Mouse (Mus musculus): ENCODE results near the gene Bbof1. TPM values are rescaled to one million over a fixed set of nuclear protein-coding genes. Genes with fewer than 3 reads are reported as not detected.
A peak's percentile ranks its signal among the peaks of the same experiment; 100 is the strongest.

Gene Bbof1
- polyA plus RNA-seq, 1 experiment from 2014 or later, result 0.48 TPM

GRCm38 (mm10) chr12:84442526-84442925 is 33.7 kb downstream of the Bbof1 start:
- Histone ChIP-seq H3K4me1 (ENCODE audit: control insufficient read depth, insufficient read depth, low read length) (no peaks in the 10 kb centered on the region), H3K4me2 (ENCODE audit: low read depth, severe bottlenecking) (no peak overlapping the region), H3K36me3 (ENCODE audit: control insufficient read depth, insufficient read depth, low read length) (no peaks in the 10 kb centered on the region), H3K9ac (ENCODE audit: low read length) (no peak overlapping the region), H3K4me3 (ENCODE audit: low read depth, low read length) (no peak overlapping the region), H3K27ac (replicated peaks; ENCODE audit: low read depth, low read length) (no peak overlapping the region), H3K27me3 (ENCODE audit: control insufficient read depth, insufficient read depth, low read length) (no peaks in the 10 kb centered on the region), H3K9me3 (ENCODE audit: control insufficient read depth, low read length) (no peaks in the 10 kb centered on the region)
- ATAC-seq (ENCODE audit: insufficient number of reproducible peaks, low FRiP score, low TSS enrichment, low read depth), result no peak
- 73% methylated on average over 4 of the region's 4 CpGs for WGBS
- DNase-seq (ENCODE audit: low spot score), result no peak

GRCm38 (mm10) chr12:84447386-84447785 is 38.5 kb downstream of the Bbof1 start:
- ATAC-seq (ENCODE audit: insufficient number of reproducible peaks, low FRiP score, low TSS enrichment, low read depth), result no peak
- Histone ChIP-seq H3K9me3 (ENCODE audit: control insufficient read depth, low read length) (no peaks in the 10 kb centered on the region), H3K9ac (ENCODE audit: low read length) (no peak overlapping the region), H3K36me3 (ENCODE audit: control insufficient read depth, insufficient read depth, low read length) (no peaks in the 10 kb centered on the region), H3K27me3 (ENCODE audit: control insufficient read depth, insufficient read depth, low read length) (no peaks in the 10 kb centered on the region), H3K4me1 (ENCODE audit: control insufficient read depth, insufficient read depth, low read length) (peaks cover 7% of the 10 kb centered on the region; the same call in 1 of the 2 replicates), H3K4me3 (ENCODE audit: low read depth, low read length) (no peak overlapping the region), H3K27ac (replicated peaks; ENCODE audit: low read depth, low read length) (no peak overlapping the region), H3K4me2 (ENCODE audit: low read depth, severe bottlenecking) (no peak overlapping the region)
- no peak for DNase-seq (ENCODE audit: low spot score)
- 56% methylated on average over 1 of the region's 1 CpGs for WGBS

DNA sequence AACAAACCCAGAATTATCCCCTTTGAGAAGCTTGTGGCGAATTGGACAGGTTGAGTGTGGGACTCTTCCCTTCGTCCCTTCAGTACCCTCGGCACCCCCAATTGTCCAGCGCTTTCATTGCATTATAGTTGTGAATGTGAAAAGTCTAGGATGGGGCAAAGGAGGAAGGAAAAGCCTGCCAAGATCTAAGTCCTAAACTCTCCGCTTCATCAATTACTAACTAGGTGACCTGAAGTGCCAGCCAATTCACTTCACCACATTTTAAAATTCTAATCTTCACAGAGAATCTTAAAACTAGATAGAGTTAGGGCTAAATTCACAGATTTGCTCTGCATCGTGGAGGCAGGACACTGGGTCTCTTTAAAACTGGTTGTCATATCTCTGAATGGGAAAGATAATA is 39.3 kb downstream of the Bbof1 start:
- no peaks in the 10 kb centered on the region for H3K36me3 ChIP-seq (ENCODE audit: control insufficient read depth, insufficient read depth, low read length)
- 85% methylated on average over 6 of the region's 6 CpGs for WGBS
- H3K9me3 ChIP-seq (ENCODE audit: control insufficient read depth, low read length), result no peaks in the 10 kb centered on the region
- H3K4me1 ChIP-seq (ENCODE audit: control insufficient read depth, insufficient read depth, low read length), result peaks cover 7% of the 10 kb centered on the region; the same call in 1 of the 2 replicates
- no peak overlapping the region for H3K27ac ChIP-seq (replicated peaks; ENCODE audit: low read depth, low read length)
- no peaks in the 10 kb centered on the region for H3K27me3 ChIP-seq (ENCODE audit: control insufficient read depth, insufficient read depth, low read length)
- H3K4me2 ChIP-seq (ENCODE audit: low read depth, severe bottlenecking), result no peak overlapping the region
- DNase-seq (ENCODE audit: low spot score), result no peak
- H3K9ac ChIP-seq (ENCODE audit: low read length), result no peak overlapping the region
- ATAC-seq (ENCODE audit: insufficient number of reproducible peaks, low FRiP score, low TSS enrichment, low read depth), result no peak
- no peak overlapping the region for H3K4me3 ChIP-seq (ENCODE audit: low read depth, low read length)

DNA sequence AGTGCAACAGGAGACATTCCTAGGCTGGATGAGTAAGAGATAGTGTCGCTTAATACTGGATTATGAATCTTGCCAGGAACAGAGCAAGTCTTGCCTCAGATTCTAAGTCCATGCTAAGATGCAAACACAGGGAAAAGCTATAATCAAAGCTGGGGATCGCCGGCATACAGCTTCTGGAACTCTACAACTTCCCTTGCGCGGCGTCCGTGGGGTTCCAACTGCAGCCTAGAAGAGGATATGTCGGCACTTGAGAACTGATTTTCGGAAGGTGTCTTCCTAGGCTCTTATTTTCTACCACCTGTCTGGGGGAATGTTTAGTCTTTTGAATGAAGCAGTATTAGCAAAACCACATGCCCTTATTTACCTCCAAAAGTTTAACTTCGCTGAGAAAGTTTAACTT is 41.0 kb downstream of the Bbof1 start:
- WGBS, result 51% methylated on average over 10 of the region's 10 CpGs

DNA sequence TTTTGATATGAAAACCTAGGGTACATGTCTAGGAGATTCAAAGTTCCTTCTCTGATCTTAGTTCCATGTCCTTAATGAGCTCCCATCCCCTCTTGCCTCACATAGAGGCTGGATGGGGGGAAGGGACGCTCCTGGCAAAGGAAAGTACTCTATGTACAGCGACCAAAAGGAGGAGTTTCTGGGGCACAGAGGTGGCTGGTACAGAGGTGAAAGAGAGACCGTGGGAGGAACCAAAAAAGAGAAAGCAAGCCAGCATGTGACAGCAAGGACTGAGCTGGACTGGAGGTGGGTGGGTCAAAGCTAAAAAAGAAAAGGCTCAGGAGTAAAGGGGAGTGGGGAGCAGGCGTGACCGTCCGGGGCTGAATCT is 41.5 kb downstream of the Bbof1 start:
- under 1% methylated on average over 6 of the region's 6 CpGs for WGBS
- H3K27ac ChIP-seq (replicated peaks; ENCODE audit: low read depth, low read length), result peak overlapping the region; percentile 21; the same call in 1 of the 2 replicates

More for the DNA sequence above, 41.0 kb downstream of the Bbof1 start:
- H3K27me3 ChIP-seq (ENCODE audit: control insufficient read depth, insufficient read depth, low read length), result no peaks in the 10 kb centered on the region
- ATAC-seq (ENCODE audit: insufficient number of reproducible peaks, low FRiP score, low TSS enrichment, low read depth) (no peak), DNase-seq (ENCODE audit: low spot score) (no peak)
- no peak overlapping the region for H3K27ac ChIP-seq (replicated peaks; ENCODE audit: low read depth, low read length)
- H3K4me1 ChIP-seq (ENCODE audit: control insufficient read depth, insufficient read depth, low read length), result peaks cover 7% of the 10 kb centered on the region; the same call in 1 of the 2 replicates
- peak overlapping the region; percentile 81 for H3K4me2 ChIP-seq (ENCODE audit: low read depth, severe bottlenecking)
- no peaks in the 10 kb centered on the region for H3K9me3 ChIP-seq (ENCODE audit: control insufficient read depth, low read length)
- peak overlapping the region; percentile 55 for H3K4me3 ChIP-seq (ENCODE audit: low read depth, low read length)
- H3K36me3 ChIP-seq (ENCODE audit: control insufficient read depth, insufficient read depth, low read length), result no peaks in the 10 kb centered on the region
- no peak overlapping the region for H3K9ac ChIP-seq (ENCODE audit: low read length)

DNA sequence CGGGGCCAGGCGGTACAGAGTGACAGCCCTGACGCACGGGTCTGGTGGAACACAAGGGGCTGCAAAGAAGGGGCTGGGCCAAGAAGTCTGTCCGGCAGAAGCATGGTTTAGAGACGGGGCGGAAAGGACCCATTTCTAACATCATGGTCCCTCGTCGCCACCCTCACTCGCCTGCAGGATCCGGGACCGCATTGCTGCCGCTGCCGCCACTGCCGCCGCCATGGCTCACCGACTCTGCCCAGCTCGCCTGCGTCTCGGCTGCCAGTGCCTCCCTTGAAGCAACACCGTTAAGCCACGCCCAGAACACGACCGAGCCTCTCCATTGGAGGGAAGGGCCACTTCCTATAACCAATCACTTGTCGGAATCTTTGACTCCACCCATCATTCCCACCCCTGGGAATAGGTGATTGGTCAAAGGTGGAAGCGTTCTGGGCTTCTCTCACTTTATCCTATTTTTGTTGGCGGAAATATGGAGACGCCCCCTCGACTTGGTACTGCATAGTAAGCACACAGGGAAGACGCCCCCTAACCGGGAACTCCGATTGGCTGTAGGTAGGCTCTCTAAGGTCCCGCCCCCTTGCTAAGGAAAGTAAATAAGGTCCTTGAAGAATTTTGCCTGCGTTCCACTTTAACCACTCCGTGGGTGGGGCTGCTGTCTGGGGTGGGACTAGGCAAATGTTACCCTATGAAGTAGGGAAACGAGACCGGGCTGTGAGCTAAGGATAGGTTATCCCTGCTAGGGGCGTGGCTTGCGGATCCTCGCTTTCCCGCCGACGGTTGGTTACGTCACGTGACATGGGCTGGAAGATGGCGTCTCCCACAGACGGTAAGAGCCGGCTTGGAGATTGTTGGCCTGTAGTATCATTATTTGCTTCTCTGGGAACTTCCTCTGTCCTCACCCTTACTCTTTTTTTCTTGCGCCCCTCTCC is 42.1 kb downstream of the Bbof1 start, which contains the start of the genes Aldh6a1 and Lin52:
Gene Aldh6a1 (minus strand): TSS at position 287 of the 929 bp plus-strand sequence.
Gene Lin52 (plus strand): TSS at position 705 of the 929 bp plus-strand sequence.
- Histone ChIP-seq H3K4me1 (ENCODE audit: control insufficient read depth, insufficient read depth, low read length) (peaks cover 7% of the 10 kb centered on the region; the same call in 1 of the 2 replicates), H3K9ac (ENCODE audit: low read length) (peak within 1 kb of the TSS; percentile 56), H3K4me3 (ENCODE audit: low read depth, low read length) (peak within 1 kb of the TSS; percentile 55), H3K9me3 (ENCODE audit: control insufficient read depth, low read length) (no peaks in the 10 kb centered on the region), H3K27ac (replicated peaks; ENCODE audit: low read depth, low read length) (peak within 1 kb of the TSS; percentile 21; the same call in 1 of the 2 replicates), H3K4me2 (ENCODE audit: low read depth, severe bottlenecking) (peak within 1 kb of the TSS; percentile 88), H3K36me3 (ENCODE audit: control insufficient read depth, insufficient read depth, low read length) (no peaks in the 10 kb centered on the region), H3K27me3 (ENCODE audit: control insufficient read depth, insufficient read depth, low read length) (no peaks in the 10 kb centered on the region)
- peak; percentile 95 for DNase-seq (ENCODE audit: low spot score)
- peak; percentile 99 for ATAC-seq (ENCODE audit: insufficient number of reproducible peaks, low FRiP score, low TSS enrichment, low read depth)
- WGBS, result under 1% methylated on average over 49 of the region's 49 CpGs

More for the DNA sequence above, 41.5 kb downstream of the Bbof1 start:
- no peaks in the 10 kb centered on the region for H3K9me3 ChIP-seq (ENCODE audit: control insufficient read depth, low read length)
- no peaks in the 10 kb centered on the region for H3K27me3 ChIP-seq (ENCODE audit: control insufficient read depth, insufficient read depth, low read length)
- peaks cover 7% of the 10 kb centered on the region; the same call in 1 of the 2 replicates for H3K4me1 ChIP-seq (ENCODE audit: control insufficient read depth, insufficient read depth, low read length)
- peak overlapping the region; percentile 55 for H3K4me3 ChIP-seq (ENCODE audit: low read depth, low read length)
- no peaks in the 10 kb centered on the region for H3K36me3 ChIP-seq (ENCODE audit: control insufficient read depth, insufficient read depth, low read length)
- DNase-seq (ENCODE audit: low spot score) (peak; percentile 23), ATAC-seq (ENCODE audit: insufficient number of reproducible peaks, low FRiP score, low TSS enrichment, low read depth) (no peak)
- peak overlapping the region; percentile 81 for H3K4me2 ChIP-seq (ENCODE audit: low read depth, severe bottlenecking)
- H3K9ac ChIP-seq (ENCODE audit: low read length), result peak overlapping the region; percentile 56

GRCm38 (mm10) chr12:84451801-84452200 is 42.9 kb downstream of the Bbof1 start:
- WGBS, result 3% methylated on average over 11 of the region's 11 CpGs
- Histone ChIP-seq H3K4me3 (ENCODE audit: low read depth, low read length) (peak overlapping the region; percentile 55), H3K9me3 (ENCODE audit: control insufficient read depth, low read length) (no peaks in the 10 kb centered on the region), H3K4me1 (ENCODE audit: control insufficient read depth, insufficient read depth, low read length) (peaks cover 7% of the 10 kb centered on the region; the same call in 1 of the 2 replicates), H3K9ac (ENCODE audit: low read length) (peak overlapping the region; percentile 9; the same call in 1 of the 2 replicates), H3K36me3 (ENCODE audit: control insufficient read depth, insufficient read depth, low read length) (no peaks in the 10 kb centered on the region), H3K4me2 (ENCODE audit: low read depth, severe bottlenecking) (peak overlapping the region; percentile 88), H3K27ac (replicated peaks; ENCODE audit: low read depth, low read length) (no peak overlapping the region), H3K27me3 (ENCODE audit: control insufficient read depth, insufficient read depth, low read length) (no peaks in the 10 kb centered on the region)
- DNase-seq (ENCODE audit: low spot score) (no peak), ATAC-seq (ENCODE audit: insufficient number of reproducible peaks, low FRiP score, low TSS enrichment, low read depth) (no peak)

GRCm38 (mm10) chr12:84456911-84457310 is 48.0 kb downstream of the Bbof1 start:
- no peak overlapping the region for H3K9ac ChIP-seq (ENCODE audit: low read length)
- ATAC-seq (ENCODE audit: insufficient number of reproducible peaks, low FRiP score, low TSS enrichment, low read depth), result no peak
- no peak overlapping the region for H3K27ac ChIP-seq (replicated peaks; ENCODE audit: low read depth, low read length)
- H3K9me3 ChIP-seq (ENCODE audit: control insufficient read depth, low read length), result no peaks in the 10 kb centered on the region
- H3K27me3 ChIP-seq (ENCODE audit: control insufficient read depth, insufficient read depth, low read length), result no peaks in the 10 kb centered on the region
- H3K4me3 ChIP-seq (ENCODE audit: low read depth, low read length), result no peak overlapping the region
- no peak for DNase-seq (ENCODE audit: low spot score)
- 91% methylated on average over 3 of the region's 3 CpGs for WGBS
- peaks cover 2% of the 10 kb centered on the region; the same call in 1 of the 2 replicates for H3K4me1 ChIP-seq (ENCODE audit: control insufficient read depth, insufficient read depth, low read length)
- peaks cover 11% of the 10 kb centered on the region for H3K36me3 ChIP-seq (ENCODE audit: control insufficient read depth, insufficient read depth, low read length)
- H3K4me2 ChIP-seq (ENCODE audit: low read depth, severe bottlenecking), result no peak overlapping the region
